Comparison of ENCODE assay signal across 23 mouse cellular contexts in the genomic region with DNA sequence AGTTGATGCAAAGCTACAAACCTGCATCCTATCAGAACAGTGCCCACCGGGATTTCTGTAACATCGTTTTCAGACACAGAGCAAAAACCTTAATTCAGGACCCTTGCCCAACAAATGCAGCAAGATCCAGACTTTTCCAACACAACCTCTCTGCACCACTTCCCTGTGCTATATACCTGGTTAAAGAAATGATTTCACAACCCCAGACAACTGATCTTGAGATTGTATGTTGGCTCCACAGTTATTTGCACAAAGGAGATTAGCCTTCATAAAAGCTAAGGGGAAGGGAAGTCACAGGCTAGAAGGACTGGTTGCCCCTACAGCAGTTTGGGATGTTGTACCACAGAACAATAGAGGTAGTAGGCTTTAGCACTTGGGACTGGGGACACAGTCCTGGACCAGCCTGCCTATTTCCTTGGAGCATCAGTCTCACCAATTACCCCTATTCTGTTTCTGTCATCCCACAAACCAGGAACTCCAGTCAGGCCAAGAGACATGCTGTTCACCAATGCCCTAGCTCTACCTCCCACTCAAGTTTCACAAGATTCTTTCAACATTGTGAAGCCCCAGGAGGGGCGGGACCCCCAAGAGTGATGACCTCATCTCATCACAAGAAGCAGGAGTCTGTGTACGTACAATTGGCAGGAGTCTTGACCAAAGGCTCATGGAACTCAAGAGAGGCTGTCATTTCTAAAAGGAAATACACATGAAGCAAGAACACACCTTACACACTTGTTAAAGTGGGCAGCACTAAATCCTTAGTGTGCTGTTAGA. TPM values are rescaled to one million over a fixed set of nuclear protein-coding genes. Genes with fewer than 3 reads are reported as not detected.
DNase-seq lines count a peak whose midpoint lies in the region; ATAC-seq and TF ChIP-seq lines count a peak whose summit lies in the region.
"Had no signal": no experiment of that assay in that cellular context is flagged by ENCODE, and none has a peak within 500 bp of the region (broad histone marks: within the 10 kb centered on the region; RNA-seq: fewer than 3 reads in every experiment).

No protein-coding gene starts in this region.

- H3K4me3 ChIP-seq in embryonic facial prominence, embryonic 12.5 days, result no peak overlapping the region
- H3K4me3 ChIP-seq in embryonic facial prominence, embryonic 10.5 days, result no peak overlapping the region
- H3K4me3 ChIP-seq in intestine, embryonic 14.5 days (ENCODE audit: low read depth, low read length), result no peak overlapping the region
- H3K4me3 ChIP-seq in intestine, postnatal 0 days (ENCODE audit: low read depth, low read length), result no peak overlapping the region
- H3K4me3 ChIP-seq in midbrain, embryonic 10.5 days, result no peak overlapping the region
- no peak overlapping the region for H3K4me3 ChIP-seq in midbrain, embryonic 11.5 days (ENCODE audit: low read depth, low read length)
- no peak overlapping the region for H3K4me3 ChIP-seq in intestine, embryonic 16.5 days (ENCODE audit: low read length)
- H3K4me3 ChIP-seq: embryonic facial prominence, embryonic 15.5 days; gastrocnemius, adult 2 months; heart, embryonic 12.5 days; heart, embryonic 15.5 days; hindbrain, embryonic 15.5 days had no signal

- no peak overlapping the region for H3K27ac ChIP-seq in embryonic facial prominence, embryonic 12.5 days
- no peak overlapping the region for H3K27ac ChIP-seq in embryonic facial prominence, embryonic 10.5 days (replicated peaks)
- H3K27ac ChIP-seq in intestine, embryonic 14.5 days (ENCODE audit: low read depth), result no peak overlapping the region
- H3K27ac ChIP-seq in intestine, postnatal 0 days (ENCODE audit: low read depth, low read length), result no peak overlapping the region
- H3K27ac ChIP-seq in midbrain, embryonic 10.5 days (replicated peaks), result 0 out of 2 replicates have a peak overlapping the region, but pooled peaks have one; percentile 28
- H3K27ac ChIP-seq in midbrain, embryonic 11.5 days (ENCODE audit: low read depth, low read length), result no peak overlapping the region
- no peak overlapping the region for H3K27ac ChIP-seq in intestine, embryonic 16.5 days (ENCODE audit: low read length)
- H3K27ac ChIP-seq: embryonic facial prominence, embryonic 15.5 days; gastrocnemius, adult 2 months; heart, embryonic 15.5 days; hindbrain, embryonic 15.5 days had no signal

- 62% methylated on average over 4 of the region's 4 CpGs for WGBS in embryonic facial prominence, embryonic 12.5 days
- 80% methylated on average over 4 of the region's 4 CpGs for WGBS in embryonic facial prominence, embryonic 10.5 days
- WGBS in intestine, embryonic 14.5 days, result 69% methylated on average over 4 of the region's 4 CpGs
- WGBS in intestine, postnatal 0 days, result 77% methylated on average over 4 of the region's 4 CpGs
- 88% methylated on average over 4 of the region's 4 CpGs for WGBS in midbrain, embryonic 10.5 days
- WGBS in midbrain, embryonic 11.5 days, result 78% methylated on average over 4 of the region's 4 CpGs
- 77% methylated on average over 4 of the region's 4 CpGs for WGBS in intestine, embryonic 16.5 days

- no peak for TF ChIP-seq CTCF in intestine, postnatal 0 days (IDR thresholded peaks at IDR 0.05; ENCODE audit: low read depth)

- no peaks in the 10 kb centered on the region for H3K27me3 ChIP-seq in embryonic facial prominence, embryonic 12.5 days
- no peaks in the 10 kb centered on the region for H3K27me3 ChIP-seq in embryonic facial prominence, embryonic 10.5 days (replicated peaks; ENCODE audit: low read depth, poor library complexity, severe bottlenecking)
- H3K27me3 ChIP-seq in intestine, embryonic 14.5 days (replicated peaks; ENCODE audit: control insufficient read depth, insufficient read depth, low read length), result no peaks in the 10 kb centered on the region
- no peaks in the 10 kb centered on the region for H3K27me3 ChIP-seq in intestine, postnatal 0 days (replicated peaks; ENCODE audit: control insufficient read depth, insufficient read depth, low read length)
- no peaks in the 10 kb centered on the region for H3K27me3 ChIP-seq in midbrain, embryonic 10.5 days (ENCODE audit: low read depth, poor library complexity, severe bottlenecking)
- H3K27me3 ChIP-seq in midbrain, embryonic 11.5 days (ENCODE audit: control insufficient read depth, insufficient read depth, low read length), result no peaks in the 10 kb centered on the region
- H3K27me3 ChIP-seq in intestine, embryonic 16.5 days (replicated peaks; ENCODE audit: control insufficient read depth, insufficient read depth, low read length), result no peaks in the 10 kb centered on the region
- H3K27me3 ChIP-seq: embryonic facial prominence, embryonic 15.5 days; heart, embryonic 12.5 days; heart, embryonic 15.5 days; hindbrain, embryonic 15.5 days had no signal

- H3K9ac ChIP-seq in embryonic facial prominence, embryonic 12.5 days, result no peak overlapping the region
- no peak overlapping the region for H3K9ac ChIP-seq in intestine, embryonic 14.5 days (ENCODE audit: low read length)
- H3K9ac ChIP-seq in intestine, postnatal 0 days (ENCODE audit: low read depth, low read length), result no peak overlapping the region
- no peak overlapping the region for H3K9ac ChIP-seq in midbrain, embryonic 11.5 days (ENCODE audit: low read length)
- no peak overlapping the region for H3K9ac ChIP-seq in intestine, embryonic 16.5 days (ENCODE audit: low read depth, low read length)
- H3K9ac ChIP-seq: embryonic facial prominence, embryonic 15.5 days; forebrain, postnatal 0 days; heart, embryonic 12.5 days; heart, embryonic 15.5 days; hindbrain, embryonic 15.5 days had no signal

- no peak overlapping the region for H3K4me2 ChIP-seq in embryonic facial prominence, embryonic 12.5 days (replicated peaks)
- H3K4me2 ChIP-seq in intestine, embryonic 14.5 days (ENCODE audit: low read length), result no peak overlapping the region
- no peak overlapping the region for H3K4me2 ChIP-seq in intestine, postnatal 0 days (replicated peaks; ENCODE audit: low read depth)
- no peak overlapping the region for H3K4me2 ChIP-seq in midbrain, embryonic 11.5 days
- no peak overlapping the region for H3K4me2 ChIP-seq in intestine, embryonic 16.5 days (ENCODE audit: low read depth, low read length)
- H3K4me2 ChIP-seq: embryonic facial prominence, embryonic 15.5 days; heart, embryonic 12.5 days; heart, embryonic 15.5 days; hindbrain, embryonic 15.5 days had no signal

- no peak for DNase-seq in embryonic facial prominence, embryonic 10.5 days (ENCODE audit: low spot score)
- no peak for DNase-seq in intestine, embryonic 14.5 days (ENCODE audit: low spot score)
- no peak for DNase-seq in midbrain, embryonic 10.5 days (ENCODE audit: low spot score)
- DNase-seq in midbrain, embryonic 11.5 days (ENCODE audit: low spot score, missing footprints), result no peak
- DNase-seq: cerebellum, adult 11 months; cerebellum, adult 2 months; cerebellum, adult 9-11 months; cerebellum, postnatal 25 days; forebrain, postnatal 0 days; gastrocnemius, adult 2 months; gastrocnemius, postnatal 14 days; heart, postnatal 10 days; heart, postnatal 4 days; kidney, adult 11 months had no signal

- ATAC-seq in embryonic facial prominence, embryonic 12.5 days (ENCODE audit: insufficient number of reproducible peaks, insufficient read depth, low FRiP score, low TSS enrichment), result peak; percentile 52; the same call in 1 of the 2 replicates
- 0 out of 2 replicates have a peak, but pooled peaks have one; percentile 19 for ATAC-seq in intestine, embryonic 14.5 days (replicated peaks; ENCODE audit: low FRiP score, low TSS enrichment, low read depth)
- ATAC-seq in intestine, postnatal 0 days, result no peak
- ATAC-seq in midbrain, embryonic 11.5 days (ENCODE audit: low FRiP score), result no peak
- peak; percentile 58 for ATAC-seq in intestine, embryonic 16.5 days
- no peak for ATAC-seq in megakaryocyte-erythroid progenitor cell, adult 5-6 weeks (replicated peaks; ENCODE audit: low FRiP score, low TSS enrichment, poor library complexity, severe bottlenecking)
- ATAC-seq: forebrain, embryonic 14.5 days; forebrain, postnatal 0 days had no signal

- peaks cover 4% of the 10 kb centered on the region; the same call in 1 of the 2 replicates for H3K4me1 ChIP-seq in embryonic facial prominence, embryonic 12.5 days
- peaks cover 23% of the 10 kb centered on the region for H3K4me1 ChIP-seq in embryonic facial prominence, embryonic 10.5 days
- H3K4me1 ChIP-seq in intestine, embryonic 14.5 days (replicated peaks; ENCODE audit: control insufficient read depth, insufficient read depth, low read length), result no peaks in the 10 kb centered on the region
- H3K4me1 ChIP-seq in intestine, postnatal 0 days (replicated peaks; ENCODE audit: control insufficient read depth, insufficient read depth, low read length), result 0 out of 2 replicates have a peak, but pooled peaks cover 4% of the 10 kb centered on the region
- peaks cover 44% of the 10 kb centered on the region for H3K4me1 ChIP-seq in midbrain, embryonic 10.5 days
- peaks cover 3% of the 10 kb centered on the region for H3K4me1 ChIP-seq in midbrain, embryonic 11.5 days (ENCODE audit: control insufficient read depth, insufficient read depth, low read length)
- 0 out of 2 replicates have a peak, but pooled peaks cover 6% of the 10 kb centered on the region for H3K4me1 ChIP-seq in intestine, embryonic 16.5 days (ENCODE audit: control insufficient read depth, insufficient read depth, low read length)

- peaks cover 3% of the 10 kb centered on the region; the same call in 1 of the 2 replicates for H3K9me3 ChIP-seq in embryonic facial prominence, embryonic 12.5 days
- peaks cover 3% of the 10 kb centered on the region; the same call in 1 of the 2 replicates for H3K9me3 ChIP-seq in embryonic facial prominence, embryonic 10.5 days
- H3K9me3 ChIP-seq in intestine, embryonic 14.5 days (ENCODE audit: control insufficient read depth, low read length), result no peaks in the 10 kb centered on the region
- no peaks in the 10 kb centered on the region for H3K9me3 ChIP-seq in intestine, postnatal 0 days (ENCODE audit: control insufficient read depth)
- H3K9me3 ChIP-seq in midbrain, embryonic 10.5 days (replicated peaks), result peaks cover 4% of the 10 kb centered on the region; the same call in 1 of the 2 replicates
- H3K9me3 ChIP-seq in midbrain, embryonic 11.5 days (ENCODE audit: control insufficient read depth, low read length), result no peaks in the 10 kb centered on the region
- no peaks in the 10 kb centered on the region for H3K9me3 ChIP-seq in intestine, embryonic 16.5 days (ENCODE audit: control insufficient read depth, low read length)
- H3K9me3 ChIP-seq: embryonic facial prominence, embryonic 15.5 days; heart, embryonic 15.5 days; hindbrain, embryonic 15.5 days had no signal

- 0 out of 2 replicates have a peak, but pooled peaks cover 2% of the 10 kb centered on the region for H3K36me3 ChIP-seq in embryonic facial prominence, embryonic 12.5 days
- H3K36me3 ChIP-seq in embryonic facial prominence, embryonic 10.5 days (replicated peaks), result peaks cover 26% of the 10 kb centered on the region
- H3K36me3 ChIP-seq in intestine, embryonic 14.5 days (ENCODE audit: control insufficient read depth, insufficient read depth, low read length), result no peaks in the 10 kb centered on the region
- no peaks in the 10 kb centered on the region for H3K36me3 ChIP-seq in intestine, postnatal 0 days (ENCODE audit: control insufficient read depth, insufficient read depth)
- peaks cover 59% of the 10 kb centered on the region for H3K36me3 ChIP-seq in midbrain, embryonic 10.5 days
- H3K36me3 ChIP-seq in midbrain, embryonic 11.5 days (ENCODE audit: control insufficient read depth, insufficient read depth, low read length), result no peaks in the 10 kb centered on the region
- H3K36me3 ChIP-seq in intestine, embryonic 16.5 days (ENCODE audit: control insufficient read depth, insufficient read depth, low read length), result no peaks in the 10 kb centered on the region
- H3K36me3 ChIP-seq: embryonic facial prominence, embryonic 15.5 days; heart, embryonic 12.5 days; heart, embryonic 15.5 days; hindbrain, embryonic 15.5 days had no signal

RNA-seq across cellular contexts. Expression of gene Greb1, which starts 36.9 kb away (rescaled TPM):
- polyA plus RNA-seq in embryonic facial prominence, embryonic 12.5 days (2016; fragmentation: Nextera tagmentation; extraction: Ambion mirVana), result 5.6 and 6.0 TPM in 2 replicates
- polyA plus RNA-seq in embryonic facial prominence, embryonic 10.5 days (2016; fragmentation: Nextera tagmentation; extraction: Ambion mirVana), result 17.2 and 23.6 TPM in 2 replicates
- 8.1 and 9.5 TPM in 2 replicates for polyA plus RNA-seq in intestine, embryonic 14.5 days (2014; fragmentation: Nextera tagmentation; extraction: Ambion mirVana)
- 2.5 and 3.4 TPM in 2 replicates for polyA plus RNA-seq in intestine, postnatal 0 days (2015; fragmentation: Nextera tagmentation; extraction: Ambion mirVana)
- polyA plus RNA-seq in midbrain, embryonic 10.5 days (2016; fragmentation: Nextera tagmentation; extraction: Ambion mirVana), result 24.0 and 31.0 TPM in 2 replicates
- 11.3 and 15.4 TPM in 2 replicates for polyA plus RNA-seq in midbrain, embryonic 11.5 days (2014; fragmentation: Nextera tagmentation; extraction: Ambion mirVana)
- 3.8 and 5.4 TPM in 2 replicates for polyA plus RNA-seq in intestine, embryonic 16.5 days (2015; fragmentation: Nextera tagmentation; extraction: Ambion mirVana)
- total RNA-seq in megakaryocyte-erythroid progenitor cell, adult 5-6 weeks (2014; fragmentation: Nextera tagmentation), result 7.2 TPM in 1 of 2 replicates, not detected in the other
- not detected in 2 replicates for total RNA-seq in megakaryocyte-erythroid progenitor cell, adult 5-6 weeks (2017)

RNA-seq across cellular contexts. Expression of gene E2f6, which starts 46.9 kb away (rescaled TPM):
- 83.4 and 87.3 TPM in 2 replicates for polyA plus RNA-seq in embryonic facial prominence, embryonic 12.5 days (2016; fragmentation: Nextera tagmentation; extraction: Ambion mirVana)
- 64.2 and 67.5 TPM in 2 replicates for polyA plus RNA-seq in embryonic facial prominence, embryonic 10.5 days (2016; fragmentation: Nextera tagmentation; extraction: Ambion mirVana)
- polyA plus RNA-seq in intestine, embryonic 14.5 days (2014; fragmentation: Nextera tagmentation; extraction: Ambion mirVana), result 50.8 and 52.6 TPM in 2 replicates
- polyA plus RNA-seq in intestine, postnatal 0 days (2015; fragmentation: Nextera tagmentation; extraction: Ambion mirVana), result 11.7 and 12.1 TPM in 2 replicates
- 72.8 and 73.0 TPM in 2 replicates for polyA plus RNA-seq in midbrain, embryonic 10.5 days (2016; fragmentation: Nextera tagmentation; extraction: Ambion mirVana)
- polyA plus RNA-seq in midbrain, embryonic 11.5 days (2014; fragmentation: Nextera tagmentation; extraction: Ambion mirVana), result 83.8 and 85.1 TPM in 2 replicates
- polyA plus RNA-seq in intestine, embryonic 16.5 days (2015; fragmentation: Nextera tagmentation; extraction: Ambion mirVana), result 28.9 and 29.5 TPM in 2 replicates
- 68.4 and 73.2 TPM in 2 replicates for total RNA-seq in megakaryocyte-erythroid progenitor cell, adult 5-6 weeks (2014; fragmentation: Nextera tagmentation)
- 71.5 and 73.6 TPM in 2 replicates for total RNA-seq in megakaryocyte-erythroid progenitor cell, adult 5-6 weeks (2017)

Comparison
In these comparisons a context has a peak if more than half of its experiments do, and no peak if none do; other contexts are left out.
1. ATAC-seq: peak in embryonic facial prominence, embryonic 12.5 days (single experiment), intestine, embryonic 14.5 days (single experiment) and intestine, embryonic 16.5 days (single experiment); none in intestine, postnatal 0 days (single experiment), midbrain, embryonic 11.5 days (single experiment) and megakaryocyte-erythroid progenitor cell, adult 5-6 weeks (single experiment).